Mouse (Mus musculus) left cerebral cortex, postnatal 4 days (tissue): ENCODE results near the gene Cfap54. TPM values are rescaled to one million over a fixed set of nuclear protein-coding genes. Genes with fewer than 3 reads are reported as not detected.
A peak's percentile ranks its signal among the peaks of the same experiment; 100 is the strongest.

ENCODE experiments used
- DNase-seq: peaks from one replicate; pipeline ENCODE4 v3.0.0-alpha.2; 2022
- intact Hi-C: fragments of 180-260 bp; cut with DNase I; formaldehyde crosslinking; loops from one replicate; pipeline ENCODE4 v1.15.1; 2025
- total RNA-seq, 2 experiments: library from RNA; stranded (reverse); gene quantifications; 2 replicates each; pipeline ENCODE4 v1.2.3; 2021

The Cfap54 gene
- total RNA-seq, 2 experiments from 2014 or later, result 9.8 to 12.1 TPM

DNA sequence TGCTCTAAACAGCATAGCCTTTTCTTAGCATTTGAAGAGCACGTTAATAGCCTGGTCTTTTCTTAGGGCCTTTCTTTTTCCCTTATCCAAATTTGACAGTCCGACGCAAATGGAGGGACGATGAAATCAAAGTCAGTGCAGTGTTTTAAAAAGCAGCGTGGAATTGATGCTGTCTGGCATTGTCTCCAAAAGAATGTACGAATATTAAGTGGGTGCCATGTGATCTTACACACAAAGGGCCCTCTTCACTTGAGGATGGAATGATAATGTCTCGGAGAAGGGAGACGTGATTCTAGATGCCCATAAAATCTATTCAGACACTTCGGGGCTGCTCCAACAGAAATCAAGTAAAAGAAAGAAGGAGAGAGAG, 289.9 kb downstream of the Cfap54 start:
- DNase-seq, result no peak
- intact Hi-C loops, result no loop called here

DNA sequence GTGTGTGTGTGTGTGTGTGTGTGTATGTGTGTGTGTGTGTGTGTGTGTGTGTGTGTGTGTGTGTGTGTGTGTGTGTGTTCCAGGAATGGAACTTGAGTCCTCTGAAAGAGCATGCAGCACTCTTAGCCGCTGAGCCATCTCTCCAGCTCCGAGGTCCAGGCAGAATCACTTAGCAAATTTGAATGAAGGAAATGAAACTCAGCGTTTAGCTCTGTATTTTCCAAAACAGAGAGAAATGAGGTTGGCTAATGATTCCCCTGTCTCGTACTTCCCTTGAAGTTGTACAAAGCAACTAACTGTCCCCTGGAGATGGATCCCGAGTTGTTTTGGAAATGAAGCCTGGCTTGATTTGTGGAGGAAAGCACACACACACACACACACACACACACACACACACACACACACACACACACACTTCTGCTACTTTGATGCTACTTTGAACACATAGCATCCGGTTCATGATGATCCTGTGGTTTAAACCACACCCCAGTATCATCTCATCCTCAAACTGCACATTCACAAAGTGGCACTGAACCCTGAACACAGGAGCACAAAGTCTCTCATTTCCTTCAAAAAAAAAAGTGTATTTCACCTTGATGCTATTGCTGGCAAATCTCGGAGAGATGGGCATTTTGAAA, 290.4 kb downstream of the Cfap54 start:
- no peak for DNase-seq
- intact Hi-C loops, result no loop called here

DNA sequence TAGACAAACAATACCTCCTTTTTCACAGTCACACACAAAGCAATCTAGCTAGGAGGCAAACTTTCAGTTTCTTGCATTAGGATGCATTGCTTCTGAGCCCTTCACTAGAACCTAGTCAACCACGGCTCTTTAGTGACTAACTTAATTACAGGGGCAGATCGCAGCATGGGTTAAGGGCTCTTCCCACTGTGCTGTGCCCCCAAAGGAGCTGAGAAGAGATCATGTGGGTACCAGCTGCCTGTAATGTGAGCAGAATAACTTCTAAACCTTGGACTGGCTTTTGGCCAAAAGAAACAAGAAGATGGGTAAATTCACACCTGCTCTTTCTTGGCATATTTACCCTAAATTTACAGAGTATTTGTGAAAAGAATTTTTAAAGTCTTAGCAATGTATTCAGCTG, 291.2 kb downstream of the Cfap54 start:
- peak; percentile 27 for DNase-seq
- intact Hi-C loops, result no loop called here

DNA sequence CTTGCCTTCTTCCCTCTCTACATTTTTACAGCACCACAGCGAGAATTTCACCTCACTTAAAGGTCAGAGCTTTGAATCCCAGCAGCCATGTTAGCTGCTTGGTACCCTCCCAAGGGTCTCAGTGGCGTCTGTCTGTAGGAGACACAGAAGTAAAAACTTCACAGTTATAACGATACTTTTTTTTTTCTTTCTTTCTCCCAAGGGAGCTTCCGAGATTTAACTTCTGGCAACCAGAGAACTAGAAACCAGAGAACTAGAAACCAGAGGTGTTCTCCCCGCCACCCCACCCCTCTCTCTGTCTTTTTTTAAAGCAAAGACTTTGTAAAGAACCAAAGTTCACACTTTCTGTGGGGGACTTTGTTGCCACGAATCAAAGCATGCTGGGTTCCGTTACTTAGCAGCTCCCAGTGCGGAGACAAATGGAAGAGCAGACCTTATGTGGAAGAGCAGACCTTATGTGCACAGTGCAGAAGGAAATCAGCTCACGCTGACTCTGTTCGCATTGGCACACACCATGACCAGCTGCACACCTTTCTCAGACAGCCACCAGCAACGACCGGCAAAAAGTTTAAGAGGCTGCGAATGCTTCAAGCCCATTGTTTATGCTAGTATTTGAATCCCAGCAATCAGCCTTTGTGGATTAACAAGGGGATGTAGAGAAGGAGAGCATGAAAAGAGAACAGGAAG, 292.9 kb downstream of the Cfap54 start:
- peak; percentile 26 for DNase-seq
- intact Hi-C loops, result no loop called here

DNA sequence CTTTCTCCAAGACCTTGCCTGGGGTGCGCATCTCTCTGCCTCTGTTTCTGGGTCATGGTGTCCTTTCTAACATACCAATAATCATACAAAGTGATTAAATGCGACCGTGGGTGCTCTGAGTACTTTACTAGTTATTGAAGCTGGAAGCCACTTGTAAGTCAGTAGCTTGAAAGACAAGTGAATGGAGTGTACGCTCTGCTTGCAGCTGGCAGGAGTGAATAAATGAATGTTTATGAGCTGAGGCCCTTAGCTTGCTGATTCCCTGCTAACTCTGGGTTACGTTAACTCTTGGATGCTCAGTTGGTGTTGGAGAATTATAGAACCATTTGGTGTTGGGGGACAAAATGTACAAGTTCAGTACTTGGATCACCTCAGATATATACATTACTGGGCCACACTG, 298.7 kb downstream of the Cfap54 start:
- intact Hi-C loops, result no loop called here
- no peak for DNase-seq

- DNase-seq, result no peak
Measured at GRCm38 (mm10) chr10:92754359-92754758, 327.1 kb downstream of the Cfap54 start.

GRCm38 (mm10) chr10:92730339-92730738, 351.1 kb downstream of the Cfap54 start:
- DNase-seq, result no peak
- intact Hi-C loops, result no loop called here

More at GRCm38 (mm10) chr10:92754359-92754758, 327.1 kb downstream of the Cfap54 start:
- intact Hi-C loops, result no loop called here

GRCm38 (mm10) chr10:92728723-92729122, 352.7 kb downstream of the Cfap54 start:
- no peak for DNase-seq
- intact Hi-C loops, result no loop called here

Other genes with a start within 250 kb of the Cfap54 start
- gene Cdk17, start 79.3 kb upstream of the Cfap54 start, total RNA-seq, result 100 to 1,000 TPM; 102 to 106 TPM
- gene Elk3, start 229.5 kb upstream of the Cfap54 start, total RNA-seq, result 10 to 100 TPM; 13.4 to 16.0 TPM